Mouse (Mus musculus) CD4-positive, CD25-positive, alpha-beta regulatory T cell, adult 2 months (primary cell): ENCODE data around the gene Pgbd5.
A peak's percentile ranks its signal among the peaks of the same experiment; 100 is the strongest.

ENCODE experiments used
- DNase-seq: peaks from one replicate; pipeline ENCODE4 v3.0.0-alpha.2; 2012; ENCODE audit warnings: low read depth, low spot score

The Pgbd5 gene

GRCm38 (mm10) chr8:124392271-124393012 is 47.0 kb downstream of the Pgbd5 start:
- DNase-seq = no peak

- DNase-seq = no peak
Measured at GRCm38 (mm10) chr8:124391191-124391590, 48.3 kb downstream of the Pgbd5 start.

GRCm38 (mm10) chr8:124389495-124389894 is 50.0 kb downstream of the Pgbd5 start:
- DNase-seq = no peak

- DNase-seq = no peak
Measured at GRCm38 (mm10) chr8:124386225-124386899, 53.1 kb downstream of the Pgbd5 start.

- DNase-seq = no peak
Measured at GRCm38 (mm10) chr8:124384336-124384735, 55.1 kb downstream of the Pgbd5 start.

- no peak for DNase-seq
Measured at GRCm38 (mm10) chr8:124382235-124382634, 57.2 kb downstream of the Pgbd5 start.

GRCm38 (mm10) chr8:124379289-124379688 is 60.2 kb downstream of the Pgbd5 start:
- no peak for DNase-seq

- DNase-seq = no peak
Measured at GRCm38 (mm10) chr8:124376406-124376805, 63.1 kb downstream of the Pgbd5 start.

- no peak for DNase-seq
Measured at GRCm38 (mm10) chr8:124375727-124376126, 63.7 kb downstream of the Pgbd5 start.

GRCm38 (mm10) chr8:124375168-124375567 is 64.3 kb downstream of the Pgbd5 start:
- DNase-seq = no peak

GRCm38 (mm10) chr8:124373753-124374152 is 65.7 kb downstream of the Pgbd5 start:
- no peak for DNase-seq

GRCm38 (mm10) chr8:124371410-124372123 is 67.9 kb downstream of the Pgbd5 start:
- DNase-seq = peak; percentile 48

GRCm38 (mm10) chr8:124370422-124371183 is 68.9 kb downstream of the Pgbd5 start:
- peak; percentile 29 for DNase-seq

- peak; percentile 81 for DNase-seq
Measured at GRCm38 (mm10) chr8:124368213-124368612, 71.2 kb downstream of the Pgbd5 start.

GRCm38 (mm10) chr8:124363337-124363736 is 76.1 kb downstream of the Pgbd5 start:
- DNase-seq = no peak

GRCm38 (mm10) chr8:124362589-124362988 is 76.9 kb downstream of the Pgbd5 start:
- no peak for DNase-seq

GRCm38 (mm10) chr8:124361773-124362427 is 77.6 kb downstream of the Pgbd5 start:
- DNase-seq = no peak

- DNase-seq = no peak
Measured at GRCm38 (mm10) chr8:124360911-124361310, 78.5 kb downstream of the Pgbd5 start.

GRCm38 (mm10) chr8:124351636-124352035 is 87.8 kb downstream of the Pgbd5 start:
- DNase-seq = no peak

GRCm38 (mm10) chr8:124349663-124350062 is 89.8 kb downstream of the Pgbd5 start:
- DNase-seq = peak; percentile 81

- DNase-seq = no peak
Measured at GRCm38 (mm10) chr8:124348087-124348486, 91.4 kb downstream of the Pgbd5 start.
